Mouse (Mus musculus) kidney, adult 9 months (tissue): ENCODE results near the gene Kctd6.
"Not testable (repeated sequence)": the region's sequence is repeated elsewhere in the genome, so short reads cannot be mapped to it uniquely, and the experiment has no call there.

Source experiments
- DNase-seq: peaks from one replicate; pipeline ENCODE4 v3.0.0; 2022

Kctd6 gene

GRCm38 (mm10) chr14:8250141-8250871 is 36.4 kb downstream of the Kctd6 start:
- no peak for DNase-seq

GRCm38 (mm10) chr14:8251330-8251885 is 37.5 kb downstream of the Kctd6 start:
- DNase-seq = no peak

GRCm38 (mm10) chr14:8255076-8255729 is 41.3 kb downstream of the Kctd6 start:
- peak; percentile 85 for DNase-seq

GRCm38 (mm10) chr14:8256072-8256471 is 42.1 kb downstream of the Kctd6 start:
- no peak for DNase-seq

GRCm38 (mm10) chr14:8256881-8257280 is 42.9 kb downstream of the Kctd6 start:
- DNase-seq = no peak

- peak; percentile 60 for DNase-seq
These were observed 43.8 kb downstream of the Kctd6 start for GRCm38 (mm10) chr14:8257521-8258334.

- peak; percentile 79 for DNase-seq
These were observed 44.3 kb downstream of the Kctd6 start for GRCm38 (mm10) chr14:8258335-8258627.

- DNase-seq = no peak
These were observed 44.8 kb downstream of the Kctd6 start for GRCm38 (mm10) chr14:8258752-8259151.

GRCm38 (mm10) chr14:8259166-8259565 is 45.2 kb downstream of the Kctd6 start, which contains the start of gene Acox2:
Gene Acox2 (minus strand): TSS chr14:8259353.
- DNase-seq = peak; percentile 90

GRCm38 (mm10) chr14:8260214-8260613 is 46.3 kb downstream of the Kctd6 start:
- DNase-seq = no peak

GRCm38 (mm10) chr14:8262242-8262641 is 48.3 kb downstream of the Kctd6 start:
- peak; percentile 53 for DNase-seq

- no peak for DNase-seq
These were observed 50.4 kb downstream of the Kctd6 start for GRCm38 (mm10) chr14:8264378-8264777.

GRCm38 (mm10) chr14:8271281-8271680 is 57.3 kb downstream of the Kctd6 start:
- not testable (repeated sequence) for DNase-seq
